Mouse (Mus musculus) mammary gland, adult 2 months (tissue): Measurements from ENCODE around the gene Cep57. TPM values are rescaled to one million over a fixed set of nuclear protein-coding genes. Genes with fewer than 3 reads are reported as not detected.

Experiments
- polyA plus RNA-seq: library from polyadenylated mRNA; depleted of rRNA; stranded (reverse); fragments of >200 nt; gene quantifications from 2 replicates; pipeline ENCODE4 v1.2.3, GENCODE M21; 2012; ENCODE audit warnings: low replicate concordance; rRNA removed

Cep57 gene
- polyA plus RNA-seq = 6.9 and 9.5 TPM in 2 replicates

GRCm38 (mm10) chr9:13826832-13827405, at the start of gene Cep57:
Cep57 (minus strand) TSS chr9:13827107.

DNA sequence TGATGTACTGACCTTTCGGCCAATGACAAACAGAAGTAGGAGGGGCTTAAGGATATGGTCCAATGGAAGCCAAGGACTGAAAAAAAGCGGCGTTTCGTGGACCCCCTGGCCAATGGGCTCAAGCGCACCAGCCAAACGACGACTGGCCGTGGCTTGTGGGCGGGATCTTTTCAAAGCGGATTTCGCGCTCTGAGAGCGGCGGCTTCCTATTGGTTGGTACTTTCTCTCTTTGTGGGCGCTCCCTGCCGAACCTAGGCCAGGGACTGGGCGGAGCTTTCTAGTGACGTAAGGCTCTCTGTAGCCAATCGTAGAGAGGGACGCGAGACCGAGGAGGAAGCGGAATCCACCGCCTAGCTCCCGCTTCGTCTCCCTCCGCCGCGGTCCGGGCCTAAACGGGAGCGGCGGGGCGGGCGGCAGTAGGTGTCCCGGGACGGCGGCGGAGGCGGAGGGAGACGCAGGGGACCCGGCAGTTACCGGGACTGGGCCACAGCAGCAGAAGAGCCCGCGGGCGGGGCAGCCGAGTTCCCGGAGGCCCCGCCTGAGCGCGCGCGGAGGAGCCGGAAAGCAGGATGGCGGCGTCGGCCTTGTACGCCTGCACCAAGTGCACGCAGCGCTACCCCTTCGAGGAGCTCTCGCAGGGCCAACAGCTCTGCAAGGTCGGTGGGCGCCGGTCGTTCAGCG, 639 bp upstream of the Cep57 start, which contains the start of gene Fam76b:
Fam76b (plus strand) TSS at position 311 of the 681 bp plus-strand sequence.

Other genes with a start within 250 kb of the Cep57 start
- 20.8 and 34.1 TPM in 2 replicates for gene Mtmr2, start 78.7 kb downstream of the Cep57 start, polyA plus RNA-seq
- 6.5 and 8.5 TPM in 2 replicates for gene Fam76b, start 609 bp upstream of the Cep57 start, polyA plus RNA-seq